Mouse (Mus musculus) stomach, postnatal 0 days (tissue): ENCODE results near the gene Ccdc158. TPM values are rescaled to one million over a fixed set of nuclear protein-coding genes. Genes with fewer than 3 reads are reported as not detected.

Experiments used
- ATAC-seq: fragments of 200-750 bp; cut with Nextera tagmentation; 2 replicates; pipeline ENCODE4 v1.8.0; 2017; ENCODE audit not compliant: low FRiP score, low TSS enrichment
- DNase-seq: peaks from one replicate; pipeline ENCODE4 v3.0.0-alpha.2; 2016; ENCODE audit warnings: low spot score
- H3K27ac ChIP-seq: fragments of 300-500 bp; sonication (generic); replicated peaks from 2 replicates; pipeline ENCODE4 v1.5.1; 2014; ENCODE audit warnings: mild to moderate bottlenecking, control low read depth
- H3K27me3 ChIP-seq: fragments of 300-500 bp; sonication (generic); 2 replicates; pipeline ENCODE4 v1.6.1; 2014; ENCODE audit warnings: low read length; ENCODE audit not compliant: control insufficient read depth, insufficient read depth
- H3K36me3 ChIP-seq: fragments of 300-500 bp; sonication (generic); 2 replicates; pipeline ENCODE4 v1.6.1; 2014; ENCODE audit warnings: low read length, mixed read lengths; ENCODE audit not compliant: control insufficient read depth, insufficient read depth
- H3K4me1 ChIP-seq: fragments of 300-500 bp; sonication (generic); replicated peaks from 2 replicates; pipeline ENCODE4 v1.6.1; 2014; ENCODE audit warnings: antibody characterized with exemption; ENCODE audit not compliant: control insufficient read depth, insufficient read depth
- H3K4me2 ChIP-seq: fragments of 300-500 bp; sonication (generic); replicated peaks from 2 replicates; pipeline ENCODE4 v1.6.1; 2014; ENCODE audit warnings: low read depth, mild to moderate bottlenecking, control low read depth, moderate library complexity
- H3K4me3 ChIP-seq: fragments of 300-500 bp; sonication (generic); 2 replicates; pipeline ENCODE4 v1.5.1; 2014; ENCODE audit warnings: low read depth, low read length, control low read depth
- H3K9ac ChIP-seq: fragments of 300-500 bp; sonication (generic); 2 replicates; pipeline ENCODE4 v1.6.1; 2014; ENCODE audit warnings: mild to moderate bottlenecking, low read length, control low read depth, mixed read lengths
- H3K9me3 ChIP-seq: fragments of 300-500 bp; sonication (generic); 2 replicates; pipeline ENCODE4 v1.6.1; 2016; ENCODE audit warnings: low read length; ENCODE audit not compliant: control insufficient read depth
- CTCF ChIP-seq: IDR thresholded peaks from 2 replicates; pipeline ENCODE4 v1.5.1; 2016; ENCODE audit warnings: antibody characterized with exemption, low read depth, mild to moderate bottlenecking, moderate library complexity
- EP300 ChIP-seq: optimal IDR thresholded peaks from 2 replicates; pipeline ENCODE3; 2016; ENCODE audit warnings: antibody characterized with exemption
- WGBS: fragments of 180-500 bp; shearing (Covaris S2); extraction: QIAGEN DNeasy Blood & Tissue Kit; methylation state at CpG from one replicate; pipeline ENCODE4 v1.1.7; 2014; 5-methylcytosine and 5-hydroxymethylcytosine counted together
- polyA plus RNA-seq: library from polyadenylated mRNA; unstranded; fragments of >200 nt; fragmentation: Nextera tagmentation; extraction: Ambion mirVana; gene quantifications from 2 replicates; pipeline ENCODE4 v1.2.1, GENCODE M21; 2015

Ccdc158 gene
- polyA plus RNA-seq, 1 experiment from 2014 or later, result 0.24 TPM

- no peak overlapping the region for H3K4me2 ChIP-seq
- no peak overlapping the region for H3K9ac ChIP-seq
- H3K27me3 ChIP-seq, result no peaks in the 10 kb centered on the region
- H3K4me3 ChIP-seq, result no peak overlapping the region
- no peaks in the 10 kb centered on the region for H3K4me1 ChIP-seq
- H3K9me3 ChIP-seq, result no peaks in the 10 kb centered on the region
- H3K27ac ChIP-seq, result no peak overlapping the region
- DNase-seq (no peak), ATAC-seq (no peak)
- no peak for TF ChIP-seq CTCF
- no peak for TF ChIP-seq EP300
- H3K36me3 ChIP-seq, result no peaks in the 10 kb centered on the region
- 69% methylated on average over 2 of the region's 2 CpGs for WGBS
Measured at GRCm38 (mm10) chr5:92664321-92664720, 10.8 kb downstream of the Ccdc158 start.

GRCm38 (mm10) chr5:92656256-92656655 is 18.8 kb downstream of the Ccdc158 start:
- no peaks in the 10 kb centered on the region for H3K9me3 ChIP-seq
- WGBS, result 9% methylated on average over 1 of the region's 1 CpGs
- peak; percentile 62 for DNase-seq

GRCm38 (mm10) chr5:92640861-92641260 is 34.2 kb downstream of the Ccdc158 start:
- no peaks in the 10 kb centered on the region for H3K36me3 ChIP-seq
- 75% methylated on average over 3 of the region's 3 CpGs for WGBS
- no peak overlapping the region for H3K9ac ChIP-seq
- no peaks in the 10 kb centered on the region for H3K27me3 ChIP-seq
- TF ChIP-seq EP300, result no peak
- TF ChIP-seq CTCF, result no peak
- no peaks in the 10 kb centered on the region for H3K4me1 ChIP-seq
- H3K4me2 ChIP-seq, result no peak overlapping the region
- H3K27ac ChIP-seq, result no peak overlapping the region
- H3K9me3 ChIP-seq, result no peaks in the 10 kb centered on the region
- ATAC-seq (no peak), DNase-seq (no peak)
- no peak overlapping the region for H3K4me3 ChIP-seq

More at GRCm38 (mm10) chr5:92656256-92656655, 18.8 kb downstream of the Ccdc158 start:
- no peak for ATAC-seq
- no peaks in the 10 kb centered on the region for H3K36me3 ChIP-seq
- no peak overlapping the region for H3K4me3 ChIP-seq
- no peak overlapping the region for H3K4me2 ChIP-seq
- H3K9ac ChIP-seq, result no peak overlapping the region
- no peak for TF ChIP-seq EP300
- TF ChIP-seq CTCF, result peak; percentile 91
- no peak overlapping the region for H3K27ac ChIP-seq
- no peaks in the 10 kb centered on the region for H3K27me3 ChIP-seq
- no peaks in the 10 kb centered on the region for H3K4me1 ChIP-seq

- TF ChIP-seq EP300 (no peak), CTCF (no peak)
- Histone ChIP-seq H3K4me3 (no peak overlapping the region), H3K4me2 (no peak overlapping the region), H3K9ac (no peak overlapping the region), H3K27ac (no peak overlapping the region), H3K36me3 (no peaks in the 10 kb centered on the region), H3K4me1 (no peaks in the 10 kb centered on the region), H3K27me3 (no peaks in the 10 kb centered on the region), H3K9me3 (no peaks in the 10 kb centered on the region)
- ATAC-seq (no peak), DNase-seq (no peak)
- 85% methylated on average over 5 of the region's 5 CpGs for WGBS
Measured at GRCm38 (mm10) chr5:92635891-92636290, 39.2 kb downstream of the Ccdc158 start.

GRCm38 (mm10) chr5:92634916-92635315 is 40.2 kb downstream of the Ccdc158 start:
- TF ChIP-seq CTCF, result no peak
- 58% methylated on average over 3 of the region's 3 CpGs for WGBS

GRCm38 (mm10) chr5:92633526-92633925 is 41.5 kb downstream of the Ccdc158 start:
- Histone ChIP-seq H3K27me3 (no peaks in the 10 kb centered on the region), H3K27ac (no peak overlapping the region), H3K4me3 (no peak overlapping the region), H3K9me3 (no peaks in the 10 kb centered on the region), H3K36me3 (no peaks in the 10 kb centered on the region), H3K9ac (no peak overlapping the region), H3K4me1 (no peaks in the 10 kb centered on the region), H3K4me2 (no peak overlapping the region)
- ATAC-seq, result no peak
- WGBS, result 70% methylated on average over 4 of the region's 4 CpGs
- TF ChIP-seq CTCF, result peak; percentile 20; the same call in 1 of the 2 replicates
- TF ChIP-seq EP300, result no peak
- DNase-seq, result no peak

More at GRCm38 (mm10) chr5:92634916-92635315, 40.2 kb downstream of the Ccdc158 start:
- H3K36me3 ChIP-seq, result no peaks in the 10 kb centered on the region
- ATAC-seq (no peak), DNase-seq (no peak)
- no peaks in the 10 kb centered on the region for H3K4me1 ChIP-seq
- H3K4me3 ChIP-seq, result no peak overlapping the region
- no peak overlapping the region for H3K4me2 ChIP-seq
- no peak overlapping the region for H3K9ac ChIP-seq
- H3K9me3 ChIP-seq, result no peaks in the 10 kb centered on the region
- H3K27me3 ChIP-seq, result no peaks in the 10 kb centered on the region
- H3K27ac ChIP-seq, result no peak overlapping the region
